Mouse (Mus musculus): ENCODE data around the gene Tbc1d25.

Tbc1d25 gene

GRCm38 (mm10) chrX:8175504-8176385 lies at the start of gene Tbc1d25:
Gene Tbc1d25, minus strand, starts transcription at chrX:8176181.
- peak; percentile 92 for DNase-seq (ENCODE audit: low read depth)

DNA sequence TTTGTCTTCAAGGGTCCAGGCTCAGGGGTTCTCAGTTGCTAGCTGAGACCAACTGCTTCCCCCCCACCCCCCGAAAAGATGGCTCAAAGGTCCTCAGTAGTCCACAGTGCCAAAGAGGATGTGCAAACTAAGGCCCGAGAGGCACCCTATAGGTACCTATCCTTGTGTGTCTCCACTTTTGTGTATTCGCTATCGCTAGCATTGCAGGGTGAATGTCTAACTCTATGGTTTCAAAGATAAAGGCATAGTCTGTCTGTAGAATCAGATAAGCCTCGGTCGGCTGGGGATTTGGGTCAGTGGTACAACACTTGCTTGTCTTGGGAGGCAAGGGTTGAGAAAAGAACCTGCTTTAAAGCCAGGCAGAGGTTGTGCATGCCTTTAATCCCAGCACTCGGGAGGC lies 47.5 kb upstream of the Tbc1d25 start:
- DNase-seq (ENCODE audit: low read depth), result no peak

GRCm38 (mm10) chrX:8222678-8223421 lies 46.9 kb upstream of the Tbc1d25 start:
- DNase-seq (ENCODE audit: low read depth), result no peak

GRCm38 (mm10) chrX:8222296-8222677 lies 46.3 kb upstream of the Tbc1d25 start:
- no peak for DNase-seq (ENCODE audit: low read depth)

GRCm38 (mm10) chrX:8219651-8220050 lies 43.7 kb upstream of the Tbc1d25 start:
- no peak for DNase-seq (ENCODE audit: low read depth)

- peak; percentile 23 for DNase-seq (ENCODE audit: low read depth)
These were observed 42.1 kb upstream of the Tbc1d25 start for GRCm38 (mm10) chrX:8218114-8218513.

- no peak for DNase-seq (ENCODE audit: low read depth)
These were observed 41.4 kb upstream of the Tbc1d25 start for GRCm38 (mm10) chrX:8217383-8217782.

DNA sequence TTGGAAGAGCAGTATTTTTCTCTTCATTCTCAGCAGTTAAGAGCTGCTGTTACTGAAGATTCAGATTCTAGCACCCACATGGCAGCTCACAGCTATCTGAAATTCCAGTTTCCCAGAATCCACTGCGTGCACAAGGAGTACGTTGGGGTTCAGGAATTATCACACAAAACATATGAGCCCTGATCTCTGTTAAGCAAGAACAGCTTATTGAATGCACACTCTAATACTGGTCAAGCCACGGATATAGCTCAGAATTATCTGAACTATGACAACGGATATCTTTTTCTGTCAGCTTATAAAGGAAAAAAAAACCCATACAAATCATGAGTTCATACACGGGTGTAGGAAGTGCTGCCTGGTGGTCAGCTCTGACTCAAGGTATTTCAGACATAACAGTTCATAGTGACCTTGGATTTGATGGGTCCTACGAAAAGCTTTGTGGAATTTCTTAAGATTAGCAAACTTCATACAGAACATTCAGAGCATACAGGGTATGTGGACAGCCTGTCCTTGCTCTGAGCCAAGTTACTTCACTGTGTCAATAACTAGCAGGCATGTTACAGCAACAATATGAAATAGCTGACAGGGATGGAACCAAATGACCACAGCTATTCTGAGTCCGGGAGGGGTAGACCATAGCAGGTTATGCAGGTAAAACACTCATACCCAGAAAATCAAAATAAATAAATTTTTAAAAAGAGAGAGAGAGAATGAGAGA lies 35.7 kb upstream of the Tbc1d25 start:
- DNase-seq (ENCODE audit: low read depth), result no peak

GRCm38 (mm10) chrX:8209720-8210119 lies 33.7 kb upstream of the Tbc1d25 start:
- DNase-seq (ENCODE audit: low read depth), result no peak

DNA sequence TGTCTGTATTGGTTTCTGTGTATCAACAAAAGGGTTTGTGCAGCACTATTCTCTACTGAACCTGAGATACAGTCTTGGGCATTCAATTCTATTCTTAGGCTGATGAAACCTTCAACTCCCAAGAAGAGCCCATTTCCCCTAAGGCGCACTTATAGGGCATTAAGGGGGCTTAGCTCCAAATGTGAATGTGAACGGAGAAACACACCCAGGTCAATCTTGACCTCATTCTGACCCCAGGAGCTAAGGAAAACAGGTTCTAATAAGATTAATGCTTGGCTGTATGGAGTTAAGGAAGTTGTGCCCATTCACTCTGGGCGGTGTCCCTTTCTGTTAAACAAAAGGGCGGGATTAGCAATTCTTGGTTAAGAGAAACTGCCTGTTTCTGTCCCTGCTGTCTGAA lies 31.2 kb upstream of the Tbc1d25 start:
- DNase-seq (ENCODE audit: low read depth), result no peak

- DNase-seq (ENCODE audit: low read depth), result no peak
These were observed 30.8 kb upstream of the Tbc1d25 start for GRCm38 (mm10) chrX:8206694-8207197.

- DNase-seq (ENCODE audit: low read depth), result no peak
These were observed 30.2 kb upstream of the Tbc1d25 start, which contains the start of gene Porcn for GRCm38 (mm10) chrX:8206015-8206693. Gene Porcn, minus strand, starts transcription at chrX:8206525.

- no peak for DNase-seq (ENCODE audit: low read depth)
These were observed 29.6 kb upstream of the Tbc1d25 start for GRCm38 (mm10) chrX:8205551-8205950.

DNA sequence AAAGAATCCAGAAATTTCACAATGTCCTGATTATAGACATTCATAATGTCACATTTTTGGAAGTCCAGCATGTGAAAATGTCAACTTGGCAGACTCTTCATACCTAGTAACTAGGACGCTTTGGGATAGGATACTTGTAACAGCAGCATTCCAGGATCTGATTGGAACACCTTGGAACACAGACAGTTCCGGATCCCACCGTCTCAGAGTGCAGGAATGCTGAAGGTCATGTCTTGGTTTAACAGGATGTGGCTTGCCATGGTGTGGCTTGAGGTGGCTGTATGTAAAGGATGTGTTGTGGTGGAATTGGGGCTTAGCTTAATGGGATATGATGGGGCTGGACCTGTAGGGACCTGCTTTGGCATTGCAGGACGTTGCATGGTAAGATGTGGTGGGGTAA lies 29.1 kb upstream of the Tbc1d25 start:
- DNase-seq (ENCODE audit: low read depth), result no peak

GRCm38 (mm10) chrX:8204076-8204475 lies 28.1 kb upstream of the Tbc1d25 start:
- DNase-seq (ENCODE audit: low read depth), result no peak

GRCm38 (mm10) chrX:8203105-8203504 lies 27.1 kb upstream of the Tbc1d25 start:
- no peak for DNase-seq (ENCODE audit: low read depth)

GRCm38 (mm10) chrX:8193419-8193723 lies 17.4 kb upstream of the Tbc1d25 start, which contains the start of gene Ebp:
Gene Ebp, minus strand, starts transcription at chrX:8193512.
- DNase-seq (ENCODE audit: low read depth), result no peak

DNA sequence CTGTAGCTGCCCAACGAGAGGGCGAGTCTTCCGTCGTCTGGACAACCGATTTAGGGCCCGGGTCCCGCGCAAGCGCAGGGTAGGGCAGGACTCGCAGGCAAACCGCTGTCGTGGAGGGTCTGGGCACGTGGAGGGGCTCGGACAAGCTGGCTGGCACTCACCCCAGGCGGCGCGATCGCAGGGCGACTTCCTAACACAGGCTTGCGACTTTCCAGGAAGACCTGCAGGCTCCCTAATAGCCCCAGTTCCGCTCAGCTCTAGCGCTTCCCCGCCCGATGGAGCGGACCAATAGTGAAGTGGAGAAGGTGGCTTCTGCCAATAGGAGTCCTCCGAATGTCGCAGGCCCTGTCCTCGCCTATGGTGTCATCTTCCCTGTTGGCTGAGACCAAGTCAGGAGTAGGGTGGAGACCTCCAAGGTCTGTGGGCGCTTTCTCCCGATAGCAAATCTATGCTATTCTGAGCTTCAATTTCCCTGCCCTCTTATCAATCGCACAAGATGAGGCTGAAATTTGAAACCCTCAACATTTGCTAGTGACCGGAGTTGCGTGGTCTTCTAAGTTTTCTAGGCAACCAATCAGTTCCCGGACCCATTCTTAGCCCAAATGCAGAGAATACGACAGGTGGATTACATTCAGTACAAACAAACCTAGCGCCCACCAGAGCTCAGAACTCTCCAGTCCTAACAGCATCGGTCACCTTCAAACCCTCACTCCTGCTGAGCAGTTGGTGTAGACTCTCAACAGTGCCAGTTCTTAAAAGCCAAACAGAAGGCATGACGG lies 16.8 kb upstream of the Tbc1d25 start:
- peak; percentile 88 for DNase-seq (ENCODE audit: low read depth)

- DNase-seq (ENCODE audit: low read depth), result peak; percentile 13
These were observed 16.2 kb upstream of the Tbc1d25 start for GRCm38 (mm10) chrX:8192126-8192639.

GRCm38 (mm10) chrX:8182871-8183540 lies 7.0 kb upstream of the Tbc1d25 start:
- DNase-seq (ENCODE audit: low read depth), result no peak
